Mouse (Mus musculus): Measurements from ENCODE around the gene Tbrg1.

Gene Tbrg1

DNA sequence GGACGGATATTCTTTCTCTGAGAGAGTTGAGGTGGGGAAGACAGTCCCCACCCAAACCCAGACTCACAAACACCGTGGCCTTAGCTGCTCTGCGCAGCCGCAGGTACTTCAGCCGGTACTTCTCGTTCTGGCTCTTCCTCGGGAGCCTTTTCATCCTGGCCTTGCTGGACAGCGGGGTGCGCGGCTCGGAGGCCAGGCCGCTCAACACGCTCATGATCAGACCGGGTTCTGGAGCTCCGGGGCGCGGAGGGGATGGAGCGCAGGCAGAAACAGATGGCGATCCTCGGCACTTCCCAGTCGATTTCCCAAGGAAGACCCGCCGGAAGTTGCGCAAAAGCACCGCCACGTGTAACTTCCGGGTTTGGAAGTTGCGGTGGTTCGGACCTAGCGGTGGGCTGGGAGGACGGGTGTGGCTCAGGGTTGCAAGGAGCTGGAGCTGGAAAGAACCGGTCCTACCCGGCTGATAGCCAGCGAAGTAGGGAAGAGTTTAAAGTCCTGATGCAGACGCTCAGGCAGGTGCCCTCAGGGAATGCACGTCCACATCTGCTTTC, at the start of gene Tbrg1:
TSS of gene Tbrg1 (minus strand) at position 382 of the 551 bp plus-strand sequence.
- in situ Hi-C loops (cut with MboI, MseI) = no loop called here

- in situ Hi-C loops (cut with MboI, MseI) = no loop called here
Observed at GRCm38 (mm10) chr9:37689970-37690686, 33.0 kb upstream of the Tbrg1 start.

DNA sequence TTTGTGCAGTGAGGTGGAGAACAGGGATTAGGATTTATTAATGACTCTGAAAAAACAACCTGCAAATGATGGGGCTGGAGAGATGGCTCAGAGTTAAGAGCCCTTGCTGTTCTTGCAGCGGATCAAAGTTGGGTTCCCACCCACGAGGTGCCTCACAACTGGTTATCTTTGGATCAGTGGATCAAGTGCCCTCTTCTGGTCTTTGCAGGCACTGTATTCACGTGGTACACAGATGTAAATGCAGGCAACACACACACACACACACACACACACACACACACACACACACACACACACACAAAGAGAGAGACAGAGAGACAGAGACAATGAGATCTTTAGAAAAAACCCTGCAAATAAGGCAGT, 30.8 kb upstream of the Tbrg1 start:
- in situ Hi-C loops (cut with MboI, MseI) = no loop called here

DNA sequence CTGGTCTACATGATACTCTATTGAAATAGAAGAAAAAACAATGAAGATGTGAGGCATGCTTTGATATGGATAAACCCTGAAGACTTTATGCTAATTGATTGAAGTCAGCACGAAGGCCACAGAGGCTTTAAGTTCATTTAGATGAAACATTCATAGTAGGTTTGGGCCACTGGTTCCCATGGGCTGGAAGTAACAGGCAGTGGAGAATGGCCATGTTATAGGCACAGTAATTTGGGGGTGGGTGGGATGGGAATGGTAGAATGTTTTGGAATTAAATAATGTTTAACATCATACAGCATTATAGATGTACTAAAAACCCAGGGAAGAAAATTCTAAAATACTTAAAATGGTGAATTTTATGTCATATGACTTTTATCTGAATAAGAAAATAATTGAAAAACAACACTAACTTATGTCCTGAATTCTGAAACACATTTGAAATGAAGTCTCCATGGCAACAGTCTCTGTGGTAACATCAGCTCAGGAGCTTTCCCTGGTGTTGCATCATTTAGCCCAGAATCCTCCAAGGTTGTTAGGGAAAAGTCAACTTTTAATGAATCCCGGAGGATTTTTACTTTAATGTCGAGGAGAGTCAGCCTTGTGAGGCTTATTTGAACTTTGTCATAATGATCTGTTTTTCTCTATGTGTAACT, 30.3 kb upstream of the Tbrg1 start:
- in situ Hi-C loops (cut with MboI, MseI) = no loop called here

GRCm38 (mm10) chr9:37681123-37681522, 24.0 kb upstream of the Tbrg1 start:
- in situ Hi-C loops (cut with MboI, MseI) = no loop called here

DNA sequence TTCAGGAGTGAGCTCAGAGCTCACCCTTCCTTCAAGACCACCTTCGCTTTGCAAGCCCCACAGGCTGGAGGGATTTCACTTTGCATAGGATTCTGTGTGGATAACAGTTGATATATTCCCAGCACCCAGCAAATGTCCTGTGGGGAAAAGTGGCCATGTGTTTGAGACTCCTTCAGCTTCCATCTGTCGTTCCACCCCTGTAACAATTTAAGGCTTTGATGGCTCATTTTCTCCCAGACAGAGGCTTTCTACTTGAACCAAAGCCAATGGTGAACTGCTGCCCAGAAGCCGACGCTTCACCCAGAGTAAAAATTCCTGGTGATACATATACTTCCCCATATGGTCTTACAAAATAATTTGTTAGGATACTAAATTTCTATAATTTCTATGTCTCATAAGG, 18.2 kb upstream of the Tbrg1 start:
- in situ Hi-C loops (cut with MboI, MseI) = no loop called here

- in situ Hi-C loops (cut with MboI, MseI) = no loop called here
Observed at GRCm38 (mm10) chr9:37670261-37670660, 13.1 kb upstream of the Tbrg1 start.

DNA sequence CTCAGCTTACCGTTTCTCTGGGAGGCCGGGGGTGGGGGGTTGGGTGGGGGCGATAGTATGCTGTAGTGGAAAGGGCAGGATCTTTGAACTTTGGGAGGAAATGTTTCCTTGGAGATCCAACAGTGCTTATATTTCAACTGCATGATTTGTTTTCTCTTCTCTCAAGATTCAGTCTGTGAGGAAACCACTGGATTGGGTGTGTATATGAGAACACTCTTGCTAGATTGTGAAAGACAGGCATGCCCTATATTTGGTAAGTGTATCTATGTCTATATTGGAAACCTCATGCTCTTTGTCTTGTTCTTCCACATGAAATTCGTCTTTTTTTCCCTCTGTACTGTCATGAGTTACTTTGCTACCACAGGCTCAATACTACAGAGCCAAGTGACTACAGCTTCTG, 12.6 kb upstream of the Tbrg1 start:
- in situ Hi-C loops (cut with MboI, MseI) = no loop called here

GRCm38 (mm10) chr9:37669115-37669514, 12.0 kb upstream of the Tbrg1 start, which contains the start of gene Panx3:
Panx3 (minus strand) TSS chr9:37669235.
- in situ Hi-C loops (cut with MboI, MseI) = no loop called here

DNA sequence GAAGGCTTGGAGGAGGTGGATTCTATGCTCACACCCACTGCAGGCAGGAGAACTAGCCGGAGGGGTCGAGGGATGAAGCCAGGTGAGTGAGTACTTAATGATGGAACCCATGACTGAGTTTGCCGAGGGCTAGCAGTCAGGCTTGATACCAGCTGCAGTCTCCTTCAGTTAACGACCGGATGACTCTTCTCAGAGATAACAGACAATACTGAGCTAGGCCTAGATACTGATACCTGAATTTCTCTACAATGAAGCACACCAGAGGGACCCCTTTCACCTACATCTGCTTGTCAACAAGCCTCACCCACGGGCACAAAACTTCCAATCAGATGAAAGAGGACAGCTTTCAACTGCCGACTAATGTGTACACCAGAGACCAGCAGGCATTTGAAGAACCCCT, 8.9 kb upstream of the Tbrg1 start:
- in situ Hi-C loops (cut with MboI, MseI) = no loop called here

- in situ Hi-C loops (cut with MboI, MseI) = no loop called here
Observed at GRCm38 (mm10) chr9:37664604-37665003, 7.5 kb upstream of the Tbrg1 start.

GRCm38 (mm10) chr9:37663210-37663609, 6.1 kb upstream of the Tbrg1 start:
- in situ Hi-C loops (cut with MboI, MseI) = no loop called here

- in situ Hi-C loops (cut with MboI, MseI) = no loop called here
Observed at GRCm38 (mm10) chr9:37659413-37659812, 2.3 kb upstream of the Tbrg1 start.

DNA sequence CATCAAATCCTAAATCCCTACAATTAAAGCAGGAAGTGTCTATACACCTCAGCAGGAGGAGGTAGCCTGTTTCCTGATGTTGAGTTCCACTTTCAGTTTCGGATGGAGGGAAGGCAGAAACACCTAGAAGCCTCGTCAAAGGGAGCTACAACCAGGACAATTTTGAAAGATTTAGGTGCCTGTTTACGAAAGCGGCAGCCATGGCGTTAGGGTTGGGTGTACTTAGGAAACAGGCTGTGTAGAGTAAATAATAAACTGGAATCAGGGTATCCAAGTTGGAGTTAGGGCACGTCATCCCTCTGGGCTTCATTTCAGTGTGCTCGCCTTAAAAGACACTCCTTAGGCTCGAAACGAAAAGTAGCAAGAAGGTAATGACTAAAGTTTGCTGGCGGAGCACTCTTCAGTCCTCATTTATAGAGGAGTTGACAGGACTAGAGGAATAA, 652 bp downstream of the Tbrg1 start:
- in situ Hi-C loops (cut with MboI, MseI) = no loop called here

DNA sequence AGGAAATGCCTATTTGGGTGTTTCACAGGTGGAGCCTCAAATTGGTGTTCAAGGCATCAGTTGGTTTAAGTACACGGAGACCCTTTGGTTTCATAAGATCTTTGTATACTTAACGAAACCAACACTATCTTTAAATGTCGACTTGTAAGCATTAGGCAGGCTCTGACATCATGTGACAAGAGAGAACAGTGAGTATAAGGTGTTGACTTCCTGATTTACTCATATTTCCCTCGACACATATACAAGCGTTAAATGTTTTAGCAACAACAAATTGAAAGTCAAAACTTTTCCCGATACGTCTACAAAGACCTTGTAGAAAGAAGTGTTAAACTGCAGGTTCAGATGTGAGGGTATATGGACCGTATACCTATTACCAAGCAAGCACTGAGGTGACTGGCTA, 1.2 kb downstream of the Tbrg1 start:
- in situ Hi-C loops (cut with MboI, MseI) = no loop called here

DNA sequence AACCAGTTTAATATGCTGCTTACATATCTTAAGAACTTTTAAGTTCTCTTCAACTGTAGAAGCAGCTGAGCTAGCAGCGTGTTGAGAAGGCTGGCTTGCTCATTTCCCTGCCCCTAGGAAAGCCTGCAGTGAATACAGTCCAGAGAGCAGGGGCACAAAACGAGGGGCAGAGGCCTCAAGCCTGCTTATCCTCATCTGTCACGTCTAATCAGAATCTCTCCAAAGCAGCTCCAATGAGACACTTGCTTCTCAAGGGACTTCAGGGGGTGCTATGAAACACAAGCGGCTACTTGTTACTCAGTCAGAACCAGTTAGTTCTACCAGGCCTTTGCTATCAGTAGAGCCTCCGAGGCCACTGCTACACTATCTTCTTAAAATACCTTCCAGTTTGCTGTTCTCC, 3.3 kb downstream of the Tbrg1 start:
- in situ Hi-C loops (cut with MboI, MseI) = no loop called here

GRCm38 (mm10) chr9:37650639-37651038, 6.5 kb downstream of the Tbrg1 start:
- in situ Hi-C loops (cut with MboI, MseI) = no loop called here

GRCm38 (mm10) chr9:37646246-37646645, 10.9 kb downstream of the Tbrg1 start:
- in situ Hi-C loops (cut with MboI, MseI) = no loop called here

GRCm38 (mm10) chr9:37638721-37639120, 18.4 kb downstream of the Tbrg1 start:
- in situ Hi-C loops (cut with MboI, MseI) = no loop called here

DNA sequence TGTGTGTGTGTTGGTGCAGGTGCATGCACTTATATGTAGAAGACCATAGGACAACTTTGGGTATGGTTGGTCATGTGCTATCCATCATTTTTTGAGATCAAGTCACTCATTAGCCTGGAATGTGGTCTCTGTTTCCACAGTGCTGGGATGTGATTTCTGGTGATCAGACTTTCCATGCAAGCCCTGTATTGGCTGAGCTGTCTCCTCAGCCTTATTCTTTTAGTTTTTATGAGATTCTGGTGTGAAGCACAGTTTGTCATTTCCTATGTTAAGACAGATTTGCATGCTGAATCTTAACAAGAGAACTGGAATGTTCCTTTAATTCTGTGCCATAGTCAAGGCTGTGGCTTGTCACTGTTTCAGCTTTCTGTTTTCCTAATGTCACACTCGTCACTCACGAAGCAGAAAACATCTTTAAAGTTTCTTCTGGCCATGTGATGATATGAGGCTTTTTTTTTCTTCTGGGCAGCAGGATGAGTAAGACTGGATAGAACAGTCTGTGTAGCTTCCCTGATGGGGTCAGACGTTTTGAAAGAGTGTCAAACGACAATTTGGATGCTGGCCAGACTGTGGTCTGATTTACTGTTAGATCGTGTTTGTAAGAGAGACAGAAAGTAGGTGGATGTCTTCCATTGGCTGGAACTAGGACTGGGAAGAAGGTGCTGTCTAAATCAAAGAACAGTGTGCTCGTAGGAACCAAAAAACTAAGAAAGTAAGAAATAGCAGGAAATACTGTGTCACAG, 20.1 kb downstream of the Tbrg1 start:
- in situ Hi-C loops (cut with MboI, MseI) = no loop called here

- in situ Hi-C loops (cut with MboI, MseI) = no loop called here
Observed at GRCm38 (mm10) chr9:37636335-37636734, 20.8 kb downstream of the Tbrg1 start.

DNA sequence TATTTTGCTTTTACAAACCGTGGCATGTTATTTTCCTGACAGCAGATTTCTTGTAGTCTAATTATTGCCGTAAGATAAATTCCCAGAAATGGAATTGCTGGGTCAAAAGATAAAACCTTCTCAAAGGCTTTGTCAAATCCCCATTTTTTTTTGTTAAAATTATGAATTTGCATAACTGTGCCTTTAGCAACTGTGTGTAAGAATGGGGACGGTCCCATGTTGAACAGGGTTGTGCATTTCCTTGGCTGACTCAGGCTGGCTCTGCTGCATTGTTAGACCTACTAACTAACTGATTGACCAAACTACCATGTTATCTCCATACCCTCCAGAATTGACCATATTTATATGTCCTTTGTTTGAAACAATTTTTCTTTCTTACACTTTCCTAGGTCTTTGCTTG, 22.8 kb downstream of the Tbrg1 start:
- in situ Hi-C loops (cut with MboI, MseI) = no loop called here

Data from regulatory T cell (primary cell).